Mouse (Mus musculus): Measurements from ENCODE around the gene Sdcbp2.

Gene Sdcbp2

DNA sequence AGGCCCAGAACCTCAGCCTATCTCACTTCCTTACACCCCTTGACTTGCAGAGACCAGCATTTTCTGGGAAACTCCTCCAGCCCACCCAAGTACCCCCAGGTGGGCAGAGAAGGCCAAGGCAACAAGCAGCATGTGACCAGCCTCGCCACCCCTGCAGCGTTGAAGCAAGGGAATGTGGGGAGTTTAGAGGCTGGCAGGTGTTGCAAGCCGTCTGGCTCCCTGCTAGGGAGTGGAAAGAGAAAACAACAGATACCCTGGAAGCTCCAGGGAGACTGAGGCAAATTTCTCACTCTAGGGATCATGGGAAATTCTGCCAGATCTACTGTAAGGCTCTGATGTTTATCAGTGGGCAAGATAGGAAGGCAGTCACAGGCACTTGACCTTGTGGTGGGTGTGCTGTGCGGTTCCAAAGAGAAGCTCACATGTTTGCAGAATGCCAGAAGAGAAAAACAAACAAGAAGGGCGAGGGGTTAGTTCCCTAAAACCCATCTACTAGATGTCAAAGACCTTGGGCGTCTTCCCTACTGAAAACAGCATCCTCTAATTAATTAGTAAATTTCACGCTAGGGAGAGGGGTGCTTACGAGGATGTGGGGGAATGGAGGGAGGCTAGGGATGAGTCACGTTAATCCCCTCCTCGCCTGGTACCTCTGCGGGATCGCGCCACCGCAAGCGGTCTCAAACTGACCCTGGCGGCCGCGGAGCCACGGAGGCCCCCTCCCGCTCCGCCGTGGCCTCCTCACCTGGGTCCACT is 59.2 kb downstream of the Sdcbp2 start:
- no peak for DNase-seq (ENCODE audit: low read depth, low spot score)

DNA sequence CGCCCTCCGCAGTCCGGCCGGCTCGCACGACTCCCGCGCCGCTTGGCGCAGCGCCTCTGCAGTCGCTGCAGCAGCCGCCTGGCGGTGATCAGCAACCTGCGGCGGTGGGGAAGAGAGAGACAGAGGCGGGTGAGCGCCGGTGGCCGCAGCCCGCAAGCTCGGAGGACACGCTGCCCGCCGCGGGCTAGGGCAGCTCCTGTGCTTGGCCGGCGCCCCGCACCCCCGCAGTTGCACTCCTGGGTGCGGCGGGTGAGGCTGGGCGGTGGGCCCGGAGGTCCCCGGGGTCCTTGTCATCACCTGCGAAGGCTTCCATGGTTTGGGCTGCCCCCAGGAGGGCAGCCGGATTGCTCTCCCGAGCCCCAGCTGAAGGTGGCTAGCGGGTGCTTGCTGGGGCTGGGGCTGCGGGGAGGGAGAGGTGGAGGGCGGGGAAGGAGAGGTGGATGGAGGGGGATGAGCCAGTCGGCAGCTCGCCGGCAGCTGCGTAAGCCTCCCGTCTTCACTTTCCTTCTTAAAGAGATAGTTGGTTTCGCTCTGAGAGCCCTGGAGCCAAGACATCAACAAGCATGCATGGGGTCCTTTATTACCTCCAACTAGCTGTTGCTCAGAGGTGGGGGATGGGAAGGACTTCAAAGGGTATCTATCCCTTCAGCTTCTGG is 59.9 kb downstream of the Sdcbp2 start, which contains the start of gene Snph:
Gene Snph (minus strand): TSS at position 435 of the 656 bp plus-strand sequence.
- peak; percentile 16 for DNase-seq (ENCODE audit: low read depth, low spot score)

DNA sequence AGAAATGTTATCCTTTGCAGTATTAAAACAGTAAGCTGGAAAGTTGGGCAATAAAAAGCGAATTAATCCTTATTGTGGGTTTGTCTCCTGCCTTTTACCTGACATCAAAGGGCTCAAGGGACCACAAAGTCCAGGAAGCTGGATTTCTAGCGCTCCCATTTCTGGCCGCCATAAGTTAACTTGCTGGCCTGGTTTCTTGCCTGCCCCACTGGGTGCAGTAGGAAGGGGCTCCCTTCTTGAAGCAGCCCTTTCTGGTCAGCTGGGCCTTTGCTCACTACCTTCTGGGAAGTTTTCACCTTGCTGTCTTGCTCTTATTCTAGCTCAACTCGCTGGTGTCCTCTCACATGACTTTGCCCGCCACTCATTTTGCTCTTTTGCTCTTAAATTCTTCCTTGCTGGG is 60.6 kb downstream of the Sdcbp2 start:
- no peak for DNase-seq (ENCODE audit: low read depth, low spot score)

DNA sequence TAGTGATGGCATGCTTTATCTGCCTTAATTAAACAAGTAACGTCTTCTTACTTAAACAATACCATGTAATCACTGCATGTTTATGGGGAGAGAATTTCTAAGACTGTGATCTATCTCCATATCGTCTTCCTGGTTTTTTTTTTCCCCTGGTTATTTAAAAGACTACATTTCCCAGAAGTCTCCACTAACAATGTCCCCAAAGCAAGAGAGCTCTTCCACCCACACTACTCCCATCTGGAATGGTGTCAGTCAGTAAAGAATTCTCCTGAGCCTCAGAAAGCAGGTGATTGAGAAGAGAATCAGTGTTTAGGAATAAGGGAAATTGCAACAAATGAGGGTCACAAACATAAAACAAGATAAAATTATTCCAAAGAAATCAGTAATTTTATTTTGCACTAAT is 62.5 kb downstream of the Sdcbp2 start:
- no peak for DNase-seq (ENCODE audit: low read depth, low spot score)

DNA sequence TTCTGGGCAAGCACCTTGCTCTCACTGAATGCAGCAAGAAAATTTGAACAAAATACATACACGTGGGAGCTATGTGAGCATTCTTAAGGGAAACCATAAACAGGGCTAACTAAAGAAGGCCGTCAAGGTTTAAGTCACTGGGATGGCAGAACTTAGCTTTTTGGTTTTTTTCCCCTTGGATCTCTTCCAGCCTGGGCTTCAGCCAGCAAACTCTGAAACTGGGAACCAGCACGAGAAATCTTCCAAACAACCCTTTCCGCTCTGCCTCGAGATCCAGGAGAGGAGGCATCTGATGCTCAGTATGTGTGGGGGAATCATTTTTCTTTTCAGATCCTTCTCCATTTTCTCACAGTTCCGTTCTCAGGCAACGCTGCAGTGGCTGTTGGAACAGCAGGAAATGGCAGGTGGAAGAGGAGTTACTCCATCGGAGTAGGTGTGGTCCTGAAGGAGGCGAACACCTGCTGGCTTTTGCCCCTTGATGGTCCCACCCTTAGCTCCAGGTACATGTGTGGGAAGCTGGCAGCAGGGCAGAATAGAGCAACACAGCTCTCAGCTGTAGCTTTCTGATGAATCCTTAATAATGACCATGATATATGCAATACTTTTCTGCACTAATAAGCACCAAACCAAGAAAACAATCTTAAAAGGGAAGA is 63.1 kb downstream of the Sdcbp2 start:
- DNase-seq (ENCODE audit: low read depth, low spot score), result no peak

DNA sequence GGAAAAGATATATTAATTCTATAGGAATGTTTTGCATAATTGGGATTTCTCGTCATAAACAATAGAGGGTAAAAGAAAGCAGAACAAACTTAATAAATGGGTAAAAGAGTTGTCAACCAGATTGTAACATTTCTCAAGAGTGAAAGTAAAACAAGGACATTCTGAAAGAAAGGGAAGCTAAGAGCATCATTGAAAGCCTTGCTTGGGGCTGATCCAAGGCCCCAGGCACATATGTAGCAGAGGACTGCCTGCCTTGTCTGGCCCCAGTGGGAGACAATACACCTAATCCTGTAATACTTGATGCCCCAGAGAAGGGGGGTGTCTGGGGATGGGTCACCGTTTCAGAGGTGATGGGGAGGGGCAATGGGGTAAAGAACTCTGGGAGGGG is 63.6 kb downstream of the Sdcbp2 start:
- DNase-seq (ENCODE audit: low read depth, low spot score), result no peak

Data from WW6 (cell line).